In genomic region chr7:79742659-79743536, GRCm38 (mm10) we compare ENCODE assay signal across 8 mouse cellular contexts. TPM values are rescaled to one million over a fixed set of nuclear protein-coding genes. Genes with fewer than 3 reads are reported as not detected.
DNase-seq lines count a peak whose midpoint lies in the region; ATAC-seq lines count a peak whose summit lies in the region.

Gene Pex11a (minus strand): TSS chr7:79743131.
Gene Wdr93 (plus strand): TSS chr7:79743163.

- H3K4me3 ChIP-seq in embryonic facial prominence, embryonic 12.5 days, result peak within 1 kb of the TSS; percentile 60
- H3K4me3 ChIP-seq in midbrain, embryonic 11.5 days (ENCODE audit: low read depth, low read length), result peak within 1 kb of the TSS; percentile 69

- H3K4me1 ChIP-seq in embryonic facial prominence, embryonic 12.5 days, result peaks cover 6% of the 10 kb centered on the region; the same call in 1 of the 2 replicates
- no peaks in the 10 kb centered on the region; the same call in 1 of the 2 replicates for H3K4me1 ChIP-seq in midbrain, embryonic 11.5 days (ENCODE audit: control insufficient read depth, insufficient read depth, low read length)

- H3K36me3 ChIP-seq in embryonic facial prominence, embryonic 12.5 days, result no peaks in the 10 kb centered on the region
- no peaks in the 10 kb centered on the region for H3K36me3 ChIP-seq in midbrain, embryonic 11.5 days (ENCODE audit: control insufficient read depth, insufficient read depth, low read length)

- peak within 1 kb of the TSS; percentile 38 for H3K9ac ChIP-seq in embryonic facial prominence, embryonic 12.5 days
- peak within 1 kb of the TSS; percentile 71 for H3K9ac ChIP-seq in midbrain, embryonic 11.5 days (ENCODE audit: low read length)

- no peaks in the 10 kb centered on the region for H3K9me3 ChIP-seq in embryonic facial prominence, embryonic 12.5 days
- no peaks in the 10 kb centered on the region for H3K9me3 ChIP-seq in midbrain, embryonic 11.5 days (ENCODE audit: control insufficient read depth, low read length)

- intact Hi-C loops in left cerebral cortex, postnatal 4 days (cut with DNase I), result no loop called here

- H3K4me2 ChIP-seq in embryonic facial prominence, embryonic 12.5 days (replicated peaks), result peak within 1 kb of the TSS; percentile 66
- peak within 1 kb of the TSS; percentile 100 for H3K4me2 ChIP-seq in midbrain, embryonic 11.5 days

- peak; percentile 85 for DNase-seq in 3134 (ENCODE audit: extremely low read depth, insufficient read length, low spot score)
- peak; percentile 83 for DNase-seq in adrenal gland, postnatal 25 days
- DNase-seq in heart, adult 11 months, result peak; percentile 97
- peak; percentile 86 for DNase-seq in kidney, adult 11 months
- peak; percentile 75 for DNase-seq in left cerebral cortex, postnatal 4 days
- DNase-seq in midbrain, embryonic 11.5 days (ENCODE audit: low spot score, missing footprints), result peak; percentile 95
- DNase-seq in right cerebral cortex, postnatal 4 days, result peak; percentile 72

- no peaks in the 10 kb centered on the region for H3K27me3 ChIP-seq in embryonic facial prominence, embryonic 12.5 days
- H3K27me3 ChIP-seq in midbrain, embryonic 11.5 days (ENCODE audit: control insufficient read depth, insufficient read depth, low read length), result no peaks in the 10 kb centered on the region

- no peak within 1 kb of the TSS for H3K27ac ChIP-seq in embryonic facial prominence, embryonic 12.5 days
- H3K27ac ChIP-seq in midbrain, embryonic 11.5 days (ENCODE audit: low read depth, low read length), result no peak within 1 kb of the TSS

- peak; percentile 52; the same call in 1 of the 2 replicates for ATAC-seq in embryonic facial prominence, embryonic 12.5 days (ENCODE audit: insufficient number of reproducible peaks, insufficient read depth, low FRiP score, low TSS enrichment)
- ATAC-seq in midbrain, embryonic 11.5 days (ENCODE audit: low FRiP score), result peak; percentile 81

- 3% methylated on average over 46 of the region's 46 CpGs for WGBS in embryonic facial prominence, embryonic 12.5 days
- 3% methylated on average over 44 of the region's 46 CpGs for WGBS in midbrain, embryonic 11.5 days

RNA-seq across cellular contexts. Expression of gene Pex11a, which starts in this region (rescaled TPM):
- 42.6 and 59.9 TPM in 2 replicates for total RNA-seq in adrenal gland, postnatal 25 days (2021)
- polyA plus RNA-seq in embryonic facial prominence, embryonic 12.5 days (2016; fragmentation: Nextera tagmentation; extraction: Ambion mirVana), result 10.3 and 11.9 TPM in 2 replicates
- 10 to 100 TPM in 1 of 2 experiments, 1 to 10 TPM in 1; 9.4 to 10.0 TPM for total RNA-seq in left cerebral cortex, postnatal 4 days (2021)
- polyA plus RNA-seq in midbrain, embryonic 11.5 days (2014; fragmentation: Nextera tagmentation; extraction: Ambion mirVana), result 8.4 TPM in 2 replicates

RNA-seq across cellular contexts. Expression of gene Wdr93, which starts in this region (rescaled TPM):
- 1.7 and 2.1 TPM in 2 replicates for total RNA-seq in adrenal gland, postnatal 25 days (2021)
- 0.56 TPM in 1 of 2 replicates, not detected in the other for polyA plus RNA-seq in embryonic facial prominence, embryonic 12.5 days (2016; fragmentation: Nextera tagmentation; extraction: Ambion mirVana)
- total RNA-seq in left cerebral cortex, postnatal 4 days (2021), result under 1 TPM in 1 of 2 experiments, not detected in 1; 0.30 TPM
- polyA plus RNA-seq in midbrain, embryonic 11.5 days (2014; fragmentation: Nextera tagmentation; extraction: Ambion mirVana), result 0.33 and 0.39 TPM in 2 replicates
